Mouse (Mus musculus) activated CD4-positive, CD25-positive, alpha-beta regulatory T cell (primary cell): ENCODE data around the gene Slc38a1. TPM values are rescaled to one million over a fixed set of nuclear protein-coding genes. Genes with fewer than 3 reads are reported as not detected.

Source experiments
- polyA plus RNA-seq, 2 experiments: library from polyadenylated mRNA; unstranded; fragments of 100-300 nt; shearing (Covaris generic); gene quantifications; one replicate each; pipeline ENCODE4 v1.2.1; 2017

The Slc38a1 gene
- 10 to 100 TPM; 58.0 to 60.2 TPM for polyA plus RNA-seq

GRCm38 (mm10) chr15:96642436-96643405 lies at the start of gene Slc38a1:
TSS of gene Slc38a1 (minus strand) at chr15:96642913.

Other genes with a start within 250 kb of the Slc38a1 start
- gene Scaf11, start 182.1 kb downstream of the Slc38a1 start, polyA plus RNA-seq, result 100 to 1,000 TPM in 1 of 2 experiments, 10 to 100 TPM in 1; 85.9 to 101 TPM
- 10 to 100 TPM; 62.4 to 83.0 TPM for gene Slc38a2, start 56.8 kb upstream of the Slc38a1 start, polyA plus RNA-seq